Mouse (Mus musculus) midbrain, postnatal 0 days (tissue): ENCODE data around the gene Gal3st2c. TPM values are rescaled to one million over a fixed set of nuclear protein-coding genes. Genes with fewer than 3 reads are reported as not detected.
A peak's percentile ranks its signal among the peaks of the same experiment; 100 is the strongest.
"Not testable (repeated sequence)": the region's sequence is repeated elsewhere in the genome, so short reads cannot be mapped to it uniquely, and the experiment has no call there.

Experiments used
- ATAC-seq: fragments of 200-750 bp; cut with Nextera tagmentation; 2 replicates; pipeline ENCODE4 v1.8.0; 2017; ENCODE audit warnings: moderate number of reproducible peaks, mild to moderate bottlenecking, moderate TSS enrichment, moderate library complexity; ENCODE audit not compliant: low FRiP score
- DNase-seq: peaks from one replicate; pipeline ENCODE4 v3.0.0-alpha.2; 2015; ENCODE audit warnings: low spot score
- H3K27ac ChIP-seq: fragments of 300-500 bp; sonication (generic); 2 replicates; pipeline ENCODE4 v1.5.1; 2014; ENCODE audit warnings: low read depth, mild to moderate bottlenecking, low read length, mixed read lengths
- H3K27me3 ChIP-seq: fragments of 300-500 bp; sonication (generic); 2 replicates; pipeline ENCODE4 v1.6.1; 2014; ENCODE audit warnings: low read length, control low read depth, mixed read lengths; ENCODE audit not compliant: insufficient read depth
- H3K36me3 ChIP-seq: fragments of 300-500 bp; sonication (generic); 2 replicates; pipeline ENCODE4 v1.6.1; 2014; ENCODE audit warnings: low read length, control low read depth, mixed read lengths; ENCODE audit not compliant: insufficient read depth
- H3K4me1 ChIP-seq: fragments of 300-500 bp; sonication (generic); 2 replicates; pipeline ENCODE4 v1.6.1; 2014; ENCODE audit warnings: mild to moderate bottlenecking, control low read depth, antibody characterized with exemption, low read length, mixed read lengths; ENCODE audit not compliant: insufficient read depth
- H3K4me2 ChIP-seq: fragments of 300-500 bp; sonication (generic); 2 replicates; pipeline ENCODE4 v1.6.1; 2014; ENCODE audit warnings: low read depth, mild to moderate bottlenecking, low read length, mixed read lengths; ENCODE audit not compliant: poor library complexity, severe bottlenecking
- H3K4me3 ChIP-seq: fragments of 300-500 bp; sonication (generic); 2 replicates; pipeline ENCODE4 v1.5.1; 2014; ENCODE audit warnings: low read depth, mild to moderate bottlenecking, low read length, moderate library complexity
- H3K9ac ChIP-seq: fragments of 300-500 bp; sonication (generic); replicated peaks from 2 replicates; pipeline ENCODE4 v1.6.1; 2014; ENCODE audit warnings: mild to moderate bottlenecking, low read length, moderate library complexity, mixed read lengths; ENCODE audit not compliant: poor library complexity, severe bottlenecking
- H3K9me3 ChIP-seq: fragments of 300-500 bp; sonication (generic); 2 replicates; pipeline ENCODE4 v1.6.1; 2016; ENCODE audit warnings: low read length, control low read depth
- WGBS: fragments of 180-500 bp; shearing (Covaris S2); extraction: QIAGEN DNeasy Blood & Tissue Kit; methylation state at CpG from one replicate; pipeline ENCODE4 v1.1.7; 2014; 5-methylcytosine and 5-hydroxymethylcytosine counted together
- polyA plus RNA-seq: library from polyadenylated mRNA; unstranded; fragments of >200 nt; fragmentation: Nextera tagmentation; extraction: Ambion mirVana; gene quantifications from 2 replicates; pipeline ENCODE4 v1.2.1, GENCODE M21; 2015
- total RNA-seq: library from RNA; depleted of rRNA; stranded (reverse); fragments of >200 nt; gene quantifications from 2 replicates; pipeline ENCODE4 v1.2.3, GENCODE M21; 2014; rRNA removed

The Gal3st2c gene
- not detected in 2 replicates for total RNA-seq
- polyA plus RNA-seq, result not detected in 2 replicates

GRCm38 (mm10) chr1:93990209-93990608 is at the start of gene Gal3st2c:
Gene Gal3st2c, plus strand, starts transcription at chr1:93990509.
- H3K4me1 ChIP-seq, ATAC-seq, H3K36me3 ChIP-seq, H3K9me3 ChIP-seq, H3K4me2 ChIP-seq, DNase-seq, H3K9ac ChIP-seq, H3K27me3 ChIP-seq, H3K27ac ChIP-seq, H3K4me3 ChIP-seq: not testable (repeated sequence)
- 90% methylated on average over 7 of the region's 8 CpGs for WGBS

- not testable (repeated sequence) for H3K9ac ChIP-seq, H3K36me3 ChIP-seq, DNase-seq, H3K4me1 ChIP-seq, H3K4me2 ChIP-seq, H3K9me3 ChIP-seq, H3K4me3 ChIP-seq, ATAC-seq, H3K27ac ChIP-seq, H3K27me3 ChIP-seq
- WGBS, result no CpG with 5 or more reads among the region's 11 CpGs
Observed at GRCm38 (mm10) chr1:93949087-93949486, 41.2 kb upstream of the Gal3st2c start.

GRCm38 (mm10) chr1:93966489-93966888 is 23.8 kb upstream of the Gal3st2c start:
- not testable (repeated sequence) for H3K4me1 ChIP-seq, H3K9ac ChIP-seq, H3K9me3 ChIP-seq, H3K27ac ChIP-seq, ATAC-seq, H3K27me3 ChIP-seq, H3K4me2 ChIP-seq, H3K4me3 ChIP-seq, H3K36me3 ChIP-seq, DNase-seq
- no CpG with 5 or more reads among the region's 1 CpGs for WGBS

GRCm38 (mm10) chr1:93970380-93970779 is 19.9 kb upstream of the Gal3st2c start:
- 65% methylated on average over 2 of the region's 5 CpGs for WGBS

GRCm38 (mm10) chr1:93970797-93971196 is 19.5 kb upstream of the Gal3st2c start:
- not testable (repeated sequence) for H3K4me3 ChIP-seq, DNase-seq, H3K4me2 ChIP-seq, H3K27ac ChIP-seq, H3K9ac ChIP-seq, H3K27me3 ChIP-seq, H3K36me3 ChIP-seq, H3K4me1 ChIP-seq, ATAC-seq, H3K9me3 ChIP-seq
- no CpG with 5 or more reads among the region's 4 CpGs for WGBS

More at GRCm38 (mm10) chr1:93970380-93970779, 19.9 kb upstream of the Gal3st2c start:
- not testable (repeated sequence) for H3K9ac ChIP-seq, H3K4me1 ChIP-seq, H3K36me3 ChIP-seq, ATAC-seq, H3K27me3 ChIP-seq, H3K4me2 ChIP-seq, DNase-seq, H3K9me3 ChIP-seq, H3K27ac ChIP-seq, H3K4me3 ChIP-seq

- ATAC-seq, H3K27ac ChIP-seq, H3K4me1 ChIP-seq, H3K4me3 ChIP-seq, H3K9ac ChIP-seq, DNase-seq, H3K9me3 ChIP-seq, H3K4me2 ChIP-seq, H3K36me3 ChIP-seq, H3K27me3 ChIP-seq: not testable (repeated sequence)
- no CpG with 5 or more reads among the region's 4 CpGs for WGBS
Observed at GRCm38 (mm10) chr1:93975764-93976163, 14.5 kb upstream of the Gal3st2c start.

- H3K4me1 ChIP-seq, H3K9me3 ChIP-seq, H3K27ac ChIP-seq, DNase-seq, H3K4me3 ChIP-seq, ATAC-seq, H3K27me3 ChIP-seq, H3K9ac ChIP-seq, H3K36me3 ChIP-seq, H3K4me2 ChIP-seq: not testable (repeated sequence)
- no CpG with 5 or more reads among the region's 7 CpGs for WGBS
Observed at GRCm38 (mm10) chr1:93978287-93978686, 12.0 kb upstream of the Gal3st2c start.

GRCm38 (mm10) chr1:93980932-93981331 is 9.4 kb upstream of the Gal3st2c start:
- H3K9ac ChIP-seq, DNase-seq, H3K4me2 ChIP-seq, H3K9me3 ChIP-seq, H3K27me3 ChIP-seq, H3K36me3 ChIP-seq, H3K4me1 ChIP-seq, H3K27ac ChIP-seq, H3K4me3 ChIP-seq: not testable (repeated sequence)
- WGBS, result no CpG with 5 or more reads among the region's 2 CpGs
- ATAC-seq, result peak; percentile 53; the same call in 1 of the 2 replicates
